Mouse (Mus musculus): ENCODE results near the gene Tcp11x2.
A peak's percentile ranks its signal among the peaks of the same experiment; 100 is the strongest.

DNA sequence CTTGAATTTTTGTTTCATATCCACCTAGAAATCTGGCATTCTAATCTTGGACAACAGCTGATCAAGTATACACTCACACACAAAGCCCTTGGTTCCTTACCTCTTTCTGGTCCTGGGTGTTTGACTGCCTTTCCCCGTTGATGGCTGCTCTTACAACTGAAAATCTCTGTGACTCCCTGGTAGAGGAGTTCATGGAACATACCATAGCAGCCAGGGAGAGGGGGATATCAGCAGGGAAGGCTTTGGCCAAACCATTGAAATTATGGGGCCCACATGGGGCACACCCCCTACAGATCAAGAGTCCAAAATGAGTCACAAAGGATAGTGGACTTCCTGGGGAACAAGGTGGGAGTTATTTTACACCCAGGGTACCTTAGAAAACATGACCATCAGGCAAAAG is at the start of gene Tcp11x2:
- peak; percentile 80 for TF ChIP-seq POLR2A (IDR thresholded peaks at IDR 0.05; ENCODE audit: low read depth, low read length)
- no peak for TF ChIP-seq E2F4 (IDR thresholded peaks at IDR 0.05; ENCODE audit: insufficient replicate concordance, low read depth, low read length)
- TF ChIP-seq CTCF (conservative IDR thresholded peaks at IDR 0.05 in 1 of 2, IDR thresholded peaks at IDR 0.05 in 1 of 2; ENCODE audit: low read depth in 2 of 2, low read length in 2 of 2): no peak
- peak; percentile 98 for TF ChIP-seq CHD1 (IDR thresholded peaks at IDR 0.05; ENCODE audit: low read depth, low read length)
- TF ChIP-seq ZC3H11A (IDR thresholded peaks at IDR 0.05; ENCODE audit: low read depth, low read length): no peak
- TF ChIP-seq NELFE (IDR thresholded peaks at IDR 0.05; ENCODE audit: low read depth, low read length): peak; percentile 84
- TF ChIP-seq MAX (IDR thresholded peaks at IDR 0.05; ENCODE audit: low read length): peak; percentile 73
- no peak for TF ChIP-seq KAT2A (IDR thresholded peaks at IDR 0.05; ENCODE audit: insufficient replicate concordance, low read length)
